Mouse (Mus musculus): ENCODE measurements around the gene Slc1a5. TPM values are rescaled to one million over a fixed set of nuclear protein-coding genes. Genes with fewer than 3 reads are reported as not detected.
A peak's percentile ranks its signal among the peaks of the same experiment; 100 is the strongest.

Gene Slc1a5
- polyA plus RNA-seq, 1 experiment from 2014 or later, result 61.8 TPM

GRCm38 (mm10) chr7:16783758-16784415 lies 2.7 kb downstream of the Slc1a5 start:
- WGBS, result 46% methylated on average over 17 of the region's 17 CpGs
- Histone ChIP-seq H3K9ac (0 out of 2 replicates have a peak overlapping the region, but pooled peaks have one; percentile 78), H3K27ac (no peak overlapping the region), H3K4me3 (replicated peaks) (peak overlapping the region; percentile 78), H3K9me3 (no peaks in the 10 kb centered on the region), H3K36me3 (0 out of 2 replicates have a peak, but pooled peaks cover 3% of the 10 kb centered on the region), H3K27me3 (replicated peaks) (no peaks in the 10 kb centered on the region), H3K4me1 (replicated peaks) (peaks cover 26% of the 10 kb centered on the region), H3K4me2 (replicated peaks) (peak overlapping the region; percentile 99)
- no peak for ATAC-seq

GRCm38 (mm10) chr7:16784498-16784976 lies 3.4 kb downstream of the Slc1a5 start:
- 0 out of 2 replicates have a peak overlapping the region, but pooled peaks have one; percentile 8 for H3K9ac ChIP-seq
- 68% methylated on average over 10 of the region's 10 CpGs for WGBS
- H3K4me2 ChIP-seq (replicated peaks), result peak overlapping the region; percentile 99
- no peak overlapping the region for H3K27ac ChIP-seq
- no peaks in the 10 kb centered on the region for H3K27me3 ChIP-seq (replicated peaks)
- H3K4me1 ChIP-seq (replicated peaks), result peaks cover 26% of the 10 kb centered on the region
- H3K4me3 ChIP-seq (replicated peaks), result 0 out of 2 replicates have a peak overlapping the region, but pooled peaks have one; percentile 78
- H3K9me3 ChIP-seq, result no peaks in the 10 kb centered on the region
- 0 out of 2 replicates have a peak, but pooled peaks cover 3% of the 10 kb centered on the region for H3K36me3 ChIP-seq
- no peak for ATAC-seq

- Histone ChIP-seq H3K27me3 (replicated peaks) (no peaks in the 10 kb centered on the region), H3K9me3 (no peaks in the 10 kb centered on the region), H3K4me2 (replicated peaks) (no peak overlapping the region), H3K36me3 (peaks cover 3% of the 10 kb centered on the region; the same call in 1 of the 2 replicates), H3K9ac (no peak overlapping the region), H3K27ac (no peak overlapping the region), H3K4me3 (replicated peaks) (no peak overlapping the region), H3K4me1 (replicated peaks) (peaks cover 25% of the 10 kb centered on the region)
- ATAC-seq, result no peak
- WGBS, result 81% methylated on average over 8 of the region's 8 CpGs
Measured at GRCm38 (mm10) chr7:16785541-16786083, 4.5 kb downstream of the Slc1a5 start.

GRCm38 (mm10) chr7:16792316-16792715 lies 11.2 kb downstream of the Slc1a5 start:
- WGBS, result 23% methylated on average over 5 of the region's 5 CpGs

GRCm38 (mm10) chr7:16793010-16793725 lies 12.0 kb downstream of the Slc1a5 start:
- H3K36me3 ChIP-seq, result peaks cover 8% of the 10 kb centered on the region; the same call in 1 of the 2 replicates
- H3K4me3 ChIP-seq (replicated peaks), result no peak overlapping the region

More at GRCm38 (mm10) chr7:16792316-16792715, 11.2 kb downstream of the Slc1a5 start:
- no peaks in the 10 kb centered on the region for H3K9me3 ChIP-seq
- peaks cover 10% of the 10 kb centered on the region; the same call in 1 of the 2 replicates for H3K36me3 ChIP-seq
- no peak overlapping the region for H3K4me3 ChIP-seq (replicated peaks)
- peaks cover 10% of the 10 kb centered on the region for H3K4me1 ChIP-seq (replicated peaks)
- H3K27me3 ChIP-seq (replicated peaks), result no peaks in the 10 kb centered on the region
- H3K27ac ChIP-seq, result 0 out of 2 replicates have a peak overlapping the region, but pooled peaks have one; percentile 56
- no peak overlapping the region for H3K4me2 ChIP-seq (replicated peaks)
- ATAC-seq, result peak; percentile 73
- H3K9ac ChIP-seq, result no peak overlapping the region

DNA sequence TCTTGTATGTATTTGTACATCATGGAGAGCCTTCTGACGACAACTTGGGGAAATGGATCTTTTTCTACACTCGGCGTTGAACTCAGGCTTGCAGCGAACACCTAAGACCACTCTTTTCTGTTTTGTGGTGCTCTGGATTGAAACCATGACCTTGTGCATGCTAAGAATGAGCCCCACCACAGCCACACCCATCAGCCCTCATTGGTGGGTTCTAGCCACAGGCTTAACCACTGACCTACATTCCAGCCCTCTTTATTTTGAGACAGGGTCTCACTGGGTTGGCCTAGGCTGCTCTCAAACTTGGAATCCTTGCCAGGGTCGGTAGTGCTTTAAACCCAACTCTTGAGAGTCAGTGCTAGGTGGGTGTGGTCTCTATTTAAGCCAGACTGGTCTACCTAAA lies 13.7 kb downstream of the Slc1a5 start:
- no peak overlapping the region for H3K9ac ChIP-seq
- H3K9me3 ChIP-seq, result no peaks in the 10 kb centered on the region
- no peaks in the 10 kb centered on the region for H3K27me3 ChIP-seq (replicated peaks)
- no peak overlapping the region for H3K27ac ChIP-seq
- 91% methylated on average over 5 of the region's 5 CpGs for WGBS
- no peak for ATAC-seq
- H3K4me1 ChIP-seq (replicated peaks), result peaks cover 10% of the 10 kb centered on the region
- no peak overlapping the region for H3K4me3 ChIP-seq (replicated peaks)
- no peak overlapping the region for H3K4me2 ChIP-seq (replicated peaks)
- H3K36me3 ChIP-seq, result peaks cover 7% of the 10 kb centered on the region; the same call in 1 of the 2 replicates

More at GRCm38 (mm10) chr7:16793010-16793725, 12.0 kb downstream of the Slc1a5 start:
- Histone ChIP-seq H3K27ac (no peak overlapping the region), H3K9ac (no peak overlapping the region), H3K4me1 (replicated peaks) (peaks cover 10% of the 10 kb centered on the region), H3K27me3 (replicated peaks) (no peaks in the 10 kb centered on the region), H3K9me3 (no peaks in the 10 kb centered on the region), H3K4me2 (replicated peaks) (no peak overlapping the region)
- ATAC-seq, result peak; percentile 38; the same call in 1 of the 2 replicates
- 72% methylated on average over 19 of the region's 19 CpGs for WGBS

DNA sequence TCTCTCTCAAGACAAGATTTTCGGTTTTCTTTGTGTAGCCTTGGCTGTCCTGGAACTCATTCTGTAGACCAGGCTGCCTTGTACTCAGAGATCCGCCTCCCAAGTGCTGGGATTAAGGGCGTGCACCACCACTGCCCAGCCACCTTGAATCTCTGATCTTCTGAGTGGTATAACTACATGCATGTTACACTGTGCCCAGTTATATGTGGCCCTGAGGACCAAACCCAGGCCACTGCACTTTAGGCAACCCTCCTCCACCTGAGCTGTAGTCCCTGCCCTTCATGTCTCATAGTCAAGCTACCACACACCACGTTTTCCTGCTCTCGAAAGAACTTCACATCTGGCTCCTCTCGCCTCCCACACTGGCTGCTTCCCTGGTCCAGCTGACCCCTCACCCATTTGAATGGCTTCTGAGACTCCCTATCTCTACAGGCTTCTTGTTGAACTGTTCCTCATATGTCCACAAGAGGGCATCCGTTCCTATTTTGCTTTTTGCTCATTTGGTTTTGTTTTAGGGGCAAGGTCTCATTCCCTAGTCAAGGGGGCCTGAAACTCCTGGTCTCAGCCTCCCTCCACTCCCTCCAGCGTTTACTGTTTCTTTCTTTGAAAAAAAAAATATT lies 23.4 kb downstream of the Slc1a5 start:
- no peak overlapping the region for H3K4me3 ChIP-seq (replicated peaks)
- H3K4me2 ChIP-seq (replicated peaks), result no peak overlapping the region
- H3K4me1 ChIP-seq (replicated peaks), result 0 out of 2 replicates have a peak, but pooled peaks cover 3% of the 10 kb centered on the region
- 38% methylated on average over 8 of the region's 8 CpGs for WGBS
- no peaks in the 10 kb centered on the region for H3K27me3 ChIP-seq (replicated peaks)
- H3K9me3 ChIP-seq, result no peaks in the 10 kb centered on the region
- no peak overlapping the region for H3K27ac ChIP-seq
- H3K36me3 ChIP-seq, result no peaks in the 10 kb centered on the region
- no peak overlapping the region for H3K9ac ChIP-seq
- no peak; the same call in 1 of the 2 replicates for ATAC-seq

- peaks cover 3% of the 10 kb centered on the region; the same call in 1 of the 2 replicates for H3K36me3 ChIP-seq
- no peak overlapping the region for H3K9ac ChIP-seq
- 87% methylated on average over 9 of the region's 9 CpGs for WGBS
- no peak for ATAC-seq
- H3K4me1 ChIP-seq (replicated peaks), result peaks cover 19% of the 10 kb centered on the region
- H3K27ac ChIP-seq, result no peak overlapping the region
- H3K4me2 ChIP-seq (replicated peaks), result no peak overlapping the region
- H3K9me3 ChIP-seq, result no peaks in the 10 kb centered on the region
- H3K4me3 ChIP-seq (replicated peaks), result no peak overlapping the region
- peaks cover 11% of the 10 kb centered on the region; the same call in 1 of the 2 replicates for H3K27me3 ChIP-seq (replicated peaks)
Measured at GRCm38 (mm10) chr7:16807936-16808335, 26.8 kb downstream of the Slc1a5 start.

GRCm38 (mm10) chr7:16808647-16809046 lies 27.5 kb downstream of the Slc1a5 start:
- H3K27ac ChIP-seq, result no peak overlapping the region
- peaks cover 11% of the 10 kb centered on the region; the same call in 1 of the 2 replicates for H3K27me3 ChIP-seq (replicated peaks)
- H3K36me3 ChIP-seq, result peaks cover 9% of the 10 kb centered on the region; the same call in 1 of the 2 replicates
- no peak overlapping the region for H3K4me3 ChIP-seq (replicated peaks)
- no peak overlapping the region for H3K9ac ChIP-seq
- no peak overlapping the region for H3K4me2 ChIP-seq (replicated peaks)
- ATAC-seq, result no peak
- peaks cover 19% of the 10 kb centered on the region for H3K4me1 ChIP-seq (replicated peaks)
- no peaks in the 10 kb centered on the region for H3K9me3 ChIP-seq
- WGBS, result 64% methylated on average over 9 of the region's 9 CpGs

DNA sequence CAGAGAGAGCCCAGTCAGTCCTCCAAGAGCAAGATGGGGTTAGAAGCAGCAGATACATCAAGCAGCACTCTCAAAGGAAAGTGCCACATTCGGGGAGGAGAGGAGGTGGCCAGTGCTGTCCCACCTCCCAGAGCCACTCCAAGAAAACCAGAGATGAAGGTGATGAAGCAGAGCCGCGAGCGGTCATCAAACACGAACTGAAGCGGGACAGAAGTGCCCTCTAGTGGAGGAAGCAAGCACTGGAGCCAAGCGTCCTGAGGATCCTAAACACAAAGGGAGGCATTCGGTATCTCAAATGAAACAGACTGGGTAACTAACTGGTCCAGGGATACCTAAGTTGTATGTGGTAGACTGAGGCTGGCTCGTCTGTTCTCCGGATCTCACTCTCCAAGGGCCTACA lies 28.6 kb downstream of the Slc1a5 start:
- ATAC-seq, result 0 out of 2 replicates have a peak, but pooled peaks have one; percentile 5
- no peak overlapping the region for H3K27ac ChIP-seq
- H3K36me3 ChIP-seq, result peaks cover 14% of the 10 kb centered on the region
- no peak overlapping the region for H3K9ac ChIP-seq
- WGBS, result 31% methylated on average over 10 of the region's 10 CpGs
- peaks cover 11% of the 10 kb centered on the region; the same call in 1 of the 2 replicates for H3K27me3 ChIP-seq (replicated peaks)
- no peak overlapping the region for H3K4me2 ChIP-seq (replicated peaks)
- no peaks in the 10 kb centered on the region for H3K9me3 ChIP-seq
- H3K4me1 ChIP-seq (replicated peaks), result peaks cover 19% of the 10 kb centered on the region
- H3K4me3 ChIP-seq (replicated peaks), result no peak overlapping the region

DNA sequence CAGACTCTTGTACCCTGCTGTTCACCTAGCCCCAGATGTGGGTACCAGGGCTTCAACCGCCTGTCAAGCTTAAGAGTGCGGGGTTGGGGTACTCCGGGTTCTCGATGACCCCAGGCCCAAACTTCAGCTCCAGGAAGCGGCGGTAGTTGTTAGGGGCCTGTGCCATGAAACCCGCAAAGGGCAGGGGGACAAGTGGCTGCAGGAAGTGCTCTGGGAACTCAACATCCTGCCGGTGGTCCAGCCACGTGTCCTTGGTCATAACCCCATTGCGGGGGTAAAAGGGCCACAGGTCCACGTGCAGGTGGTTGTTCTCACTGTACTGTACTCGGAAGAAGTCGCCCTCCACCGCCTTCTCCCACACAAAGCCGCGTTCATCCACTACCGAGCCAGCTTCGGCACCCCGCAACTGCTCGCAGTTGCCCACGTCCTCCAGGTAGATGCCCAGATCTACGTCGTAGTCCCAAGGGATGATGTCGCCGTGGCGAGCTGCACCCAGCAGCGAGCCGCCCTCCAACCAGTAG lies 29.3 kb downstream of the Slc1a5 start:
- 69% methylated on average over 28 of the region's 28 CpGs for WGBS
- H3K9ac ChIP-seq, result no peak overlapping the region
- ATAC-seq, result no peak; the same call in 1 of the 2 replicates

More for the DNA sequence above, 29.3 kb downstream of the Slc1a5 start:
- H3K27ac ChIP-seq, result no peak overlapping the region
- H3K4me1 ChIP-seq (replicated peaks), result peaks cover 26% of the 10 kb centered on the region
- no peaks in the 10 kb centered on the region for H3K9me3 ChIP-seq
- 0 out of 2 replicates have a peak overlapping the region, but pooled peaks have one; percentile 33 for H3K4me3 ChIP-seq (replicated peaks)
- peaks cover 14% of the 10 kb centered on the region for H3K36me3 ChIP-seq
- H3K27me3 ChIP-seq (replicated peaks), result peaks cover 11% of the 10 kb centered on the region; the same call in 1 of the 2 replicates
- H3K4me2 ChIP-seq (replicated peaks), result peak overlapping the region; percentile 72

All from intestine, embryonic 15.5 days (tissue).